Mouse (Mus musculus) heart, embryonic 13.5 days (tissue): ENCODE measurements around the gene Klhdc3. TPM values are rescaled to one million over a fixed set of nuclear protein-coding genes. Genes with fewer than 3 reads are reported as not detected.

Experiments used
- ATAC-seq: fragments of 200-750 bp; cut with Nextera tagmentation; 2 replicates; pipeline ENCODE4 v1.8.0; 2017; ENCODE audit warnings: moderate TSS enrichment; ENCODE audit not compliant: insufficient number of reproducible peaks, low FRiP score, low TSS enrichment; ENCODE audit errors: extremely low read depth
- H3K27ac ChIP-seq: fragments of 300-500 bp; sonication (generic); replicated peaks from 2 replicates; pipeline ENCODE4 v1.5.1; 2015; ENCODE audit warnings: moderate library complexity, mild to moderate bottlenecking, inconsistent platforms
- H3K27me3 ChIP-seq: fragments of 300-500 bp; sonication (generic); replicated peaks from 2 replicates; pipeline ENCODE4 v1.6.1; 2015; ENCODE audit warnings: mild to moderate bottlenecking, inconsistent platforms
- H3K36me3 ChIP-seq: fragments of 300-500 bp; sonication (generic); 2 replicates; pipeline ENCODE4 v1.6.1; 2015; ENCODE audit warnings: mild to moderate bottlenecking, inconsistent platforms
- H3K4me1 ChIP-seq: fragments of 300-500 bp; sonication (generic); 2 replicates; pipeline ENCODE4 v1.6.1; 2015; ENCODE audit warnings: inconsistent platforms
- H3K4me2 ChIP-seq: fragments of 300-500 bp; sonication (generic); 2 replicates; pipeline ENCODE4 v1.6.1; 2015; ENCODE audit warnings: inconsistent platforms, mild to moderate bottlenecking, moderate library complexity
- H3K4me3 ChIP-seq: fragments of 300-500 bp; sonication (generic); 2 replicates; pipeline ENCODE4 v1.5.1; 2015; ENCODE audit warnings: moderate library complexity, mild to moderate bottlenecking, inconsistent platforms
- H3K9ac ChIP-seq: fragments of 300-500 bp; sonication (generic); 2 replicates; pipeline ENCODE4 v1.6.1; 2015; ENCODE audit warnings: inconsistent platforms, mild to moderate bottlenecking, moderate library complexity
- H3K9me3 ChIP-seq: fragments of 300-500 bp; sonication (generic); 2 replicates; pipeline ENCODE4 v1.6.1; 2016; ENCODE audit warnings: inconsistent platforms
- WGBS: fragments of 180-500 bp; shearing (Covaris S2); methylation state at CpG from one replicate; pipeline ENCODE4 v1.1.7; 2015; ENCODE audit warnings: mixed read lengths; 5-methylcytosine and 5-hydroxymethylcytosine counted together
- polyA plus RNA-seq: library from polyadenylated mRNA; unstranded; fragments of >200 nt; fragmentation: Nextera tagmentation; extraction: Ambion mirVana; gene quantifications from 2 replicates; pipeline ENCODE4 v1.2.1, GENCODE M21; 2015

Gene Klhdc3
- polyA plus RNA-seq, 1 experiment from 2014 or later: 136 TPM

- no peak for ATAC-seq
- Histone ChIP-seq H3K27me3 (no peaks in the 10 kb centered on the region), H3K9ac (peak overlapping the region; percentile 64), H3K4me1 (peaks cover 10% of the 10 kb centered on the region), H3K4me3 (peak overlapping the region; percentile 20; the same call in 1 of the 2 replicates), H3K4me2 (peak overlapping the region; percentile 46), H3K27ac (0 out of 2 replicates have a peak overlapping the region, but pooled peaks have one; percentile 2), H3K9me3 (no peaks in the 10 kb centered on the region), H3K36me3 (peaks cover 77% of the 10 kb centered on the region)
- 24% methylated on average over 15 of the region's 15 CpGs for WGBS
These were observed 43.7 kb downstream of the Klhdc3 start for GRCm38 (mm10) chr17:46636831-46637523.

GRCm38 (mm10) chr17:46629685-46630441 is 50.9 kb downstream of the Klhdc3 start:
- no peak for ATAC-seq
- Histone ChIP-seq H3K4me2 (peak overlapping the region; percentile 86), H3K27ac (peak overlapping the region; percentile 93), H3K27me3 (no peaks in the 10 kb centered on the region), H3K9ac (peak overlapping the region; percentile 94), H3K9me3 (no peaks in the 10 kb centered on the region), H3K36me3 (peaks cover 39% of the 10 kb centered on the region), H3K4me3 (peak overlapping the region; percentile 74), H3K4me1 (peaks cover 51% of the 10 kb centered on the region)
- 10% methylated on average over 12 of the region's 12 CpGs for WGBS

- Histone ChIP-seq H3K27me3 (no peaks in the 10 kb centered on the region), H3K9ac (peak within 1 kb of the TSS; percentile 94), H3K27ac (peak within 1 kb of the TSS; percentile 93), H3K9me3 (no peaks in the 10 kb centered on the region), H3K36me3 (peaks cover 32% of the 10 kb centered on the region), H3K4me2 (peak within 1 kb of the TSS; percentile 86), H3K4me3 (peak within 1 kb of the TSS; percentile 74), H3K4me1 (peaks cover 59% of the 10 kb centered on the region)
- ATAC-seq: peak; percentile 67
- WGBS: under 1% methylated on average over 81 of the region's 90 CpGs
These were observed 51.7 kb downstream of the Klhdc3 start, which contains the start of gene Ptk7 for GRCm38 (mm10) chr17:46628791-46629684. Gene Ptk7 (minus strand): TSS chr17:46629504.

- peaks cover 26% of the 10 kb centered on the region for H3K36me3 ChIP-seq
- peak overlapping the region; percentile 93 for H3K27ac ChIP-seq
- peak overlapping the region; percentile 86 for H3K4me2 ChIP-seq
- H3K9ac ChIP-seq: peak overlapping the region; percentile 94
- ATAC-seq: no peak
- H3K4me1 ChIP-seq: peaks cover 66% of the 10 kb centered on the region
- WGBS: 0% methylated on average over 13 of the region's 13 CpGs
- no peaks in the 10 kb centered on the region for H3K27me3 ChIP-seq
- H3K9me3 ChIP-seq: no peaks in the 10 kb centered on the region
- H3K4me3 ChIP-seq: peak overlapping the region; percentile 74
These were observed 52.3 kb downstream of the Klhdc3 start for GRCm38 (mm10) chr17:46628471-46628790.

- WGBS: 45% methylated on average over 6 of the region's 6 CpGs
- peaks cover 76% of the 10 kb centered on the region for H3K4me1 ChIP-seq
These were observed 53.3 kb downstream of the Klhdc3 start for GRCm38 (mm10) chr17:46627409-46627808.

GRCm38 (mm10) chr17:46624598-46624997 is 56.1 kb downstream of the Klhdc3 start:
- Histone ChIP-seq H3K9me3 (no peaks in the 10 kb centered on the region), H3K27ac (peak overlapping the region; percentile 86), H3K27me3 (no peaks in the 10 kb centered on the region), H3K9ac (peak overlapping the region; percentile 76), H3K4me2 (peak overlapping the region; percentile 63), H3K4me3 (peak overlapping the region; percentile 24), H3K36me3 (no peaks in the 10 kb centered on the region), H3K4me1 (peaks cover 87% of the 10 kb centered on the region)
- 47% methylated on average over 12 of the region's 12 CpGs for WGBS
- ATAC-seq: no peak

More at GRCm38 (mm10) chr17:46627409-46627808, 53.3 kb downstream of the Klhdc3 start:
- no peak for ATAC-seq
- peaks cover 16% of the 10 kb centered on the region for H3K36me3 ChIP-seq
- H3K27ac ChIP-seq: 0 out of 2 replicates have a peak overlapping the region, but pooled peaks have one; percentile 93
- H3K27me3 ChIP-seq: no peaks in the 10 kb centered on the region
- peak overlapping the region; percentile 94 for H3K9ac ChIP-seq
- no peaks in the 10 kb centered on the region for H3K9me3 ChIP-seq
- peak overlapping the region; percentile 86 for H3K4me2 ChIP-seq
- peak overlapping the region; percentile 74 for H3K4me3 ChIP-seq

Other genes starting within 250 kb of the Klhdc3 start
- gene Slc22a7, start 242.5 kb downstream of the Klhdc3 start, polyA plus RNA-seq: not detected in 2 replicates
- gene Ttbk1, start 193.2 kb downstream of the Klhdc3 start, polyA plus RNA-seq: 0.10 and 0.12 TPM in 2 replicates
- gene Dnph1, start 184.2 kb downstream of the Klhdc3 start, polyA plus RNA-seq: 24.7 and 32.5 TPM in 2 replicates
- 4.5 and 5.0 TPM in 2 replicates for gene Cul9, start 134.5 kb downstream of the Klhdc3 start, polyA plus RNA-seq
- 11.6 and 13.1 TPM in 2 replicates for gene Srf, start 124.7 kb downstream of the Klhdc3 start, polyA plus RNA-seq
- 49.3 and 52.6 TPM in 2 replicates for gene Ptk7, start 51.4 kb downstream of the Klhdc3 start, polyA plus RNA-seq
- gene Klc4, start 34.9 kb downstream of the Klhdc3 start, polyA plus RNA-seq: 18.6 and 20.5 TPM in 2 replicates
- gene Mrpl2, start 34.7 kb downstream of the Klhdc3 start, polyA plus RNA-seq: 98.0 and 111 TPM in 2 replicates
- 41.1 and 41.4 TPM in 2 replicates for gene Cul7, start 30.6 kb downstream of the Klhdc3 start, polyA plus RNA-seq
- 37.6 and 40.3 TPM in 2 replicates for gene Rrp36, start 6.6 kb downstream of the Klhdc3 start, polyA plus RNA-seq
- gene Mea1, start 2.1 kb downstream of the Klhdc3 start, polyA plus RNA-seq: 122 and 142 TPM in 2 replicates
- gene Ppp2r5d, start 24.2 kb upstream of the Klhdc3 start, polyA plus RNA-seq: 54.9 and 57.7 TPM in 2 replicates
- 11.6 and 12.2 TPM in 2 replicates for gene Pex6, start 30.5 kb upstream of the Klhdc3 start, polyA plus RNA-seq
- 1.5 and 2.0 TPM in 2 replicates for gene Gnmt, start 48.3 kb upstream of the Klhdc3 start, polyA plus RNA-seq
- gene Cnpy3, start 71.3 kb upstream of the Klhdc3 start, polyA plus RNA-seq: 47.7 and 52.8 TPM in 2 replicates
- 0.23 and 0.44 TPM in 2 replicates for gene Ptcra, start 82.8 kb upstream of the Klhdc3 start, polyA plus RNA-seq
- gene 2310039H08Rik, start 91.7 kb upstream of the Klhdc3 start, polyA plus RNA-seq: 48.8 and 56.9 TPM in 2 replicates
- 85.1 and 101 TPM in 2 replicates for gene Rpl7l1, start 101.8 kb upstream of the Klhdc3 start, polyA plus RNA-seq
- gene Bicral, start 177.6 kb upstream of the Klhdc3 start, polyA plus RNA-seq: 3.0 and 3.4 TPM in 2 replicates
- 39.3 and 39.8 TPM in 2 replicates for gene Tbcc, start 209.8 kb upstream of the Klhdc3 start, polyA plus RNA-seq
- not detected in 2 replicates for gene Prph2, start 229.5 kb upstream of the Klhdc3 start, polyA plus RNA-seq